Mouse (Mus musculus): ENCODE results near the gene Cnot4.

Gene Cnot4

GRCm38 (mm10) chr6:35033341-35033740 is 100.2 kb downstream of the Cnot4 start:
- no peak for DNase-seq (ENCODE audit: low read depth in 1 of 2, low spot score in 2 of 2)

GRCm38 (mm10) chr6:35032704-35033103 is 100.8 kb downstream of the Cnot4 start:
- DNase-seq (ENCODE audit: low read depth in 1 of 2, low spot score in 2 of 2) = no peak

GRCm38 (mm10) chr6:35030811-35031210 is 102.7 kb downstream of the Cnot4 start:
- DNase-seq (ENCODE audit: low read depth in 1 of 2, low spot score in 2 of 2) = no peak

- DNase-seq (ENCODE audit: low read depth in 1 of 2, low spot score in 2 of 2) = no peak
These were observed 103.3 kb downstream of the Cnot4 start for GRCm38 (mm10) chr6:35030226-35030625.

GRCm38 (mm10) chr6:35028023-35028422 is 105.5 kb downstream of the Cnot4 start:
- DNase-seq (ENCODE audit: low read depth in 1 of 2, low spot score in 2 of 2) = no peak

- no peak for DNase-seq (ENCODE audit: low read depth in 1 of 2, low spot score in 2 of 2)
These were observed 106.3 kb downstream of the Cnot4 start for GRCm38 (mm10) chr6:35027257-35027656.

- DNase-seq (ENCODE audit: low read depth in 1 of 2, low spot score in 2 of 2) = no peak
These were observed 116.9 kb downstream of the Cnot4 start for GRCm38 (mm10) chr6:35016624-35017023.

GRCm38 (mm10) chr6:35011953-35012352 is 121.6 kb downstream of the Cnot4 start:
- DNase-seq (ENCODE audit: low read depth in 1 of 2, low spot score in 2 of 2) = no peak

- DNase-seq (ENCODE audit: low read depth in 1 of 2, low spot score in 2 of 2) = no peak
These were observed 122.8 kb downstream of the Cnot4 start for GRCm38 (mm10) chr6:35010705-35011104.

GRCm38 (mm10) chr6:35002261-35002669 is 131.3 kb downstream of the Cnot4 start:
- no peak for DNase-seq (ENCODE audit: low read depth in 1 of 2, low spot score in 2 of 2)

- no peak for DNase-seq (ENCODE audit: low read depth in 1 of 2, low spot score in 2 of 2)
These were observed 134.4 kb downstream of the Cnot4 start for GRCm38 (mm10) chr6:34999101-34999500.

GRCm38 (mm10) chr6:34996496-34996895 is 137.0 kb downstream of the Cnot4 start:
- no peak for DNase-seq (ENCODE audit: low read depth in 1 of 2, low spot score in 2 of 2)

- DNase-seq (ENCODE audit: low read depth in 1 of 2, low spot score in 2 of 2) = peak; percentile 36 to 54
These were observed 138.3 kb downstream of the Cnot4 start for GRCm38 (mm10) chr6:34995265-34995681.

GRCm38 (mm10) chr6:34994692-34995091 is 138.8 kb downstream of the Cnot4 start:
- DNase-seq (ENCODE audit: low read depth in 1 of 2, low spot score in 2 of 2) = no peak

GRCm38 (mm10) chr6:34989263-34989662 is 144.3 kb downstream of the Cnot4 start:
- no peak for DNase-seq (ENCODE audit: low read depth in 1 of 2, low spot score in 2 of 2)

GRCm38 (mm10) chr6:34988081-34988761 is 145.3 kb downstream of the Cnot4 start, which contains the start of gene Slc23a4:
Slc23a4 (minus strand) TSS chr6:34988404.
- no peak for DNase-seq (ENCODE audit: low read depth in 1 of 2, low spot score in 2 of 2)

GRCm38 (mm10) chr6:34987085-34987645 is 146.4 kb downstream of the Cnot4 start:
- DNase-seq (ENCODE audit: low read depth in 1 of 2, low spot score in 2 of 2) = no peak

GRCm38 (mm10) chr6:34980661-34981060 is 152.9 kb downstream of the Cnot4 start:
- no peak for DNase-seq (ENCODE audit: low read depth in 1 of 2, low spot score in 2 of 2)

- no peak for DNase-seq (ENCODE audit: low read depth in 1 of 2, low spot score in 2 of 2)
These were observed 154.2 kb downstream of the Cnot4 start for GRCm38 (mm10) chr6:34979291-34979690.
